Mouse (Mus musculus) lung, postnatal 0 days (tissue): ENCODE results near the gene Stard10. TPM values are rescaled to one million over a fixed set of nuclear protein-coding genes. Genes with fewer than 3 reads are reported as not detected.

ENCODE experiments used
- ATAC-seq: fragments of 200-750 bp; cut with Nextera tagmentation; 2 replicates; pipeline ENCODE4 v1.8.0; 2017; ENCODE audit warnings: moderate library complexity
- DNase-seq: peaks from one replicate; pipeline ENCODE4 v3.0.0-alpha.2; 2016; ENCODE audit warnings: low spot score
- H3K27ac ChIP-seq: fragments of 300-500 bp; sonication (generic); 2 replicates; pipeline ENCODE4 v1.5.1; 2014; ENCODE audit warnings: antibody characterized with exemption, mild to moderate bottlenecking, low read length, mixed read lengths
- H3K27me3 ChIP-seq: fragments of 300-500 bp; sonication (generic); replicated peaks from 2 replicates; pipeline ENCODE4 v1.6.1; 2014; ENCODE audit warnings: low read length, mixed read lengths; ENCODE audit not compliant: insufficient read depth
- H3K36me3 ChIP-seq: fragments of 300-500 bp; sonication (generic); 2 replicates; pipeline ENCODE4 v1.6.1; 2014; ENCODE audit warnings: low read length, mixed read lengths; ENCODE audit not compliant: insufficient read depth
- H3K4me1 ChIP-seq: fragments of 300-500 bp; sonication (generic); 2 replicates; pipeline ENCODE4 v1.6.1; 2014; ENCODE audit warnings: antibody characterized with exemption, low read depth, low read length, mixed read lengths; ENCODE audit not compliant: insufficient read depth
- H3K4me2 ChIP-seq: fragments of 300-500 bp; sonication (generic); replicated peaks from 2 replicates; pipeline ENCODE4 v1.6.1; 2014; ENCODE audit warnings: low read depth, mild to moderate bottlenecking, low read length, moderate library complexity, mixed read lengths
- H3K4me3 ChIP-seq: fragments of 300-500 bp; sonication (generic); 2 replicates; pipeline ENCODE4 v1.5.1; 2014; ENCODE audit warnings: low read depth, low read length
- H3K9ac ChIP-seq: fragments of 300-500 bp; sonication (generic); replicated peaks from 2 replicates; pipeline ENCODE4 v1.6.1; 2014; ENCODE audit warnings: low read depth, mild to moderate bottlenecking
- H3K9me3 ChIP-seq: fragments of 300-500 bp; sonication (generic); 2 replicates; pipeline ENCODE4 v1.6.1; 2016; ENCODE audit warnings: low read length, mixed read lengths
- CTCF ChIP-seq: IDR thresholded peaks from 2 replicates; pipeline ENCODE4 v1.5.1; 2016; ENCODE audit warnings: antibody characterized with exemption, mild to moderate bottlenecking
- EP300 ChIP-seq: IDR thresholded peaks from 2 replicates; pipeline ENCODE4 v1.6.1; 2016; ENCODE audit warnings: antibody characterized with exemption, mild to moderate bottlenecking, control low read depth
- WGBS: fragments of 180-500 bp; shearing (Covaris S2); extraction: QIAGEN DNeasy Blood & Tissue Kit; methylation state at CpG from one replicate; pipeline ENCODE4 v1.1.7; 2014; 5-methylcytosine and 5-hydroxymethylcytosine counted together
- polyA plus RNA-seq: library from polyadenylated mRNA; unstranded; fragments of >200 nt; fragmentation: Nextera tagmentation; extraction: Ambion mirVana; gene quantifications from 2 replicates; pipeline ENCODE4 v1.2.1, GENCODE M21; 2015

Gene Stard10
- polyA plus RNA-seq, 1 experiment from 2014 or later: 46.3 TPM

- Histone ChIP-seq H3K4me3 (no peak overlapping the region), H3K4me1 (no peaks in the 10 kb centered on the region), H3K27me3 (no peaks in the 10 kb centered on the region), H3K27ac (no peak overlapping the region), H3K36me3 (0 out of 2 replicates have a peak, but pooled peaks cover 17% of the 10 kb centered on the region), H3K9me3 (no peaks in the 10 kb centered on the region), H3K4me2 (no peak overlapping the region), H3K9ac (no peak overlapping the region)
- no peak for TF ChIP-seq CTCF
- WGBS: 83% methylated on average over 4 of the region's 4 CpGs
- ATAC-seq (no peak), DNase-seq (no peak)
Observed at GRCm38 (mm10) chr7:101286891-101287290, 30.0 kb upstream of the Stard10 start.

- no peak for ATAC-seq
- Histone ChIP-seq H3K4me1 (no peaks in the 10 kb centered on the region), H3K27ac (no peak overlapping the region), H3K4me3 (no peak overlapping the region), H3K9me3 (no peaks in the 10 kb centered on the region), H3K36me3 (0 out of 2 replicates have a peak, but pooled peaks cover 8% of the 10 kb centered on the region), H3K4me2 (no peak overlapping the region), H3K9ac (no peak overlapping the region), H3K27me3 (no peaks in the 10 kb centered on the region)
- WGBS: 80% methylated on average over 2 of the region's 2 CpGs
- no peak for DNase-seq
- no peak for TF ChIP-seq EP300
- TF ChIP-seq CTCF: no peak
Observed at GRCm38 (mm10) chr7:101287820-101288219, 29.1 kb upstream of the Stard10 start.

- no peaks in the 10 kb centered on the region for H3K9me3 ChIP-seq
- 40% methylated on average over 4 of the region's 4 CpGs for WGBS
- no peak overlapping the region for H3K4me2 ChIP-seq
- no peak overlapping the region for H3K9ac ChIP-seq
- TF ChIP-seq CTCF (peak; percentile 87), EP300 (no peak)
- peak; percentile 82 for DNase-seq
- H3K27ac ChIP-seq: no peak overlapping the region
- 0 out of 2 replicates have a peak, but pooled peaks cover 2% of the 10 kb centered on the region for H3K36me3 ChIP-seq
- ATAC-seq: no peak
- H3K4me3 ChIP-seq: no peak overlapping the region
- no peaks in the 10 kb centered on the region for H3K4me1 ChIP-seq
- H3K27me3 ChIP-seq: no peaks in the 10 kb centered on the region
Observed at GRCm38 (mm10) chr7:101288436-101288835, 28.4 kb upstream of the Stard10 start.

GRCm38 (mm10) chr7:101290401-101290800 lies 26.5 kb upstream of the Stard10 start:
- Histone ChIP-seq H3K4me1 (no peaks in the 10 kb centered on the region), H3K36me3 (no peaks in the 10 kb centered on the region), H3K4me2 (no peak overlapping the region), H3K27ac (no peak overlapping the region), H3K9ac (no peak overlapping the region), H3K27me3 (no peaks in the 10 kb centered on the region), H3K9me3 (no peaks in the 10 kb centered on the region), H3K4me3 (no peak overlapping the region)
- ATAC-seq: no peak
- no peak for TF ChIP-seq EP300
- no peak for TF ChIP-seq CTCF
- no peak for DNase-seq
- 88% methylated on average over 10 of the region's 10 CpGs for WGBS

GRCm38 (mm10) chr7:101291211-101291610 lies 25.7 kb upstream of the Stard10 start:
- ATAC-seq: no peak
- WGBS: 86% methylated on average over 5 of the region's 5 CpGs
- Histone ChIP-seq H3K9ac (no peak overlapping the region), H3K27ac (no peak overlapping the region), H3K36me3 (no peaks in the 10 kb centered on the region), H3K27me3 (no peaks in the 10 kb centered on the region), H3K4me1 (no peaks in the 10 kb centered on the region), H3K9me3 (no peaks in the 10 kb centered on the region), H3K4me2 (no peak overlapping the region), H3K4me3 (no peak overlapping the region)
- TF ChIP-seq CTCF (no peak), EP300 (no peak)
- no peak for DNase-seq

GRCm38 (mm10) chr7:101291641-101292040 lies 25.2 kb upstream of the Stard10 start:
- no peak overlapping the region for H3K27ac ChIP-seq
- H3K36me3 ChIP-seq: no peaks in the 10 kb centered on the region
- ATAC-seq (no peak), DNase-seq (no peak)
- 86% methylated on average over 8 of the region's 8 CpGs for WGBS
- H3K4me2 ChIP-seq: no peak overlapping the region
- H3K9me3 ChIP-seq: no peaks in the 10 kb centered on the region
- H3K27me3 ChIP-seq: no peaks in the 10 kb centered on the region
- no peak overlapping the region for H3K4me3 ChIP-seq
- no peak overlapping the region for H3K9ac ChIP-seq
- H3K4me1 ChIP-seq: 0 out of 2 replicates have a peak, but pooled peaks cover 3% of the 10 kb centered on the region
- TF ChIP-seq CTCF (no peak), EP300 (no peak)

- TF ChIP-seq CTCF (no peak), EP300 (no peak)
- no peaks in the 10 kb centered on the region for H3K36me3 ChIP-seq
Observed at GRCm38 (mm10) chr7:101292086-101292485, 24.8 kb upstream of the Stard10 start.

More at GRCm38 (mm10) chr7:101292086-101292485, 24.8 kb upstream of the Stard10 start:
- 0 out of 2 replicates have a peak, but pooled peaks cover 7% of the 10 kb centered on the region for H3K4me1 ChIP-seq
- H3K4me2 ChIP-seq: no peak overlapping the region
- H3K9me3 ChIP-seq: no peaks in the 10 kb centered on the region
- H3K27ac ChIP-seq: no peak overlapping the region
- ATAC-seq (no peak), DNase-seq (no peak)
- H3K9ac ChIP-seq: no peak overlapping the region
- H3K27me3 ChIP-seq: no peaks in the 10 kb centered on the region
- no peak overlapping the region for H3K4me3 ChIP-seq
- 92% methylated on average over 1 of the region's 4 CpGs for WGBS
